Mouse (Mus musculus): ENCODE results near the gene Mtcl1.

The Mtcl1 gene

DNA sequence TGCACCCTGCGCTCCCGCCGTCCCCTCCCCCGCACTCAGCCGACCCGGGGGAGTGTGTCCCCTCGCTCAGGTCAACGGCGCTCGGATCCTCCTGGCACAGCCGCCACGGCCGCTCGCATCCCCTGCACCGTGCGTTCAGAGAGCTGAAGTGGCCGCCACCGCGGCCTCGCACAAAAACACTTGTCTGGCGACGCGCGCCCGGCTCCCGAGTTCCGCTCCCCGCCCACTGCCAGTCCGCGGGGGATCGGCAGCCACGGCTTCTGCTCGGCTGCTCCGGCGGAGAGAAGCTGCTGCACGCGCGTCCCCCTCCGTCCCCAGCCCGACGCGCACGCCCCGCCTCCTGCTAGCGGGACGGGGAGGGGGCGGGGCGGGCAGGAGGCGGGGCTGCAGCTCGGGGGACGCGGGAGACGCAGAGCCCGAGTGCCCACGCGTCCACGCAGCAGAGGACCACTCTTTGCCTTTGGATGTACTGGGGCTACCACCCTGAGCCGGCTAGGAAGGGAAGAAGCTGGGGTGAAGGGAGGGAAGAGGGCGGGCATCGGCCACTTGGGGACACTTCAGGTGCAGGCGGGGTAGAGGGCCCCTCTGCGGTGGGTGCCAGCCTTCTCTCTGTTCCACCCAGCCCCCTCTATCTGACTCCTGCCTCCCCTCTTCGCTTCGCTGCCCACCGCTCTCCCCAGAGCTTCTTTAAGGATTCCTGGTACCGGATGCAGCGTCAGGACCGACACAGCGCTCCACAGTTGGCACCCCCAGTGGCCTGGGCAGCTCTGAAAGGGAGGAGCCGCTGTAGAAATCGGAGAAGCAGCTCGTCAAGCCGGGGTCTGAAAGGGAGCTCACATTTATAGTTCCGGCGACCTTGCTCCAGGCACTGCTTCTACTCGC lies at the start of gene Mtcl1:
Mtcl1 (minus strand) TSS at position 291 of the 882 bp plus-strand sequence.
- peak; percentile 60 to 64 for DNase-seq (ENCODE audit: low spot score in 2 of 2)

DNA sequence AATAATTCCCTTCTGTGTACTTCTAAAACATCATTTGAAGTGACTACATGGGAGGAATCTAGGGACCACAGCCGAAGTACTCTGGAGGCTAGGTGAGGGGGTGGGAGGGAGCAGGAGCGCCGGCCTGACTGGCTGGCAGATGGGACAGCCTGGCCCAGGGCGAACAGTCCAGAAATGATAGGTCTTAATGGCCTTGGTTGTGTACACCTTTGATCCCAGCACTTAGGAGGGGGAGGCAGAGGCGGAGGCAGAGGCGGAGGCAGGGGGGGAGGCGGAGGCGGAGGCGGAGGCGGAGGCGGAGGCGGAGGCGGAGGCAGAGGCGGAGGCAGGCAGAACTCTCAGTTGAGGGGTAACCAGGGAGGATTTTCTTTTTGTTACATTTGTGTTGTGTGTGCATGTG lies 49.0 kb upstream of the Mtcl1 start:
- DNase-seq (ENCODE audit: low spot score in 2 of 2), result no peak

DNA sequence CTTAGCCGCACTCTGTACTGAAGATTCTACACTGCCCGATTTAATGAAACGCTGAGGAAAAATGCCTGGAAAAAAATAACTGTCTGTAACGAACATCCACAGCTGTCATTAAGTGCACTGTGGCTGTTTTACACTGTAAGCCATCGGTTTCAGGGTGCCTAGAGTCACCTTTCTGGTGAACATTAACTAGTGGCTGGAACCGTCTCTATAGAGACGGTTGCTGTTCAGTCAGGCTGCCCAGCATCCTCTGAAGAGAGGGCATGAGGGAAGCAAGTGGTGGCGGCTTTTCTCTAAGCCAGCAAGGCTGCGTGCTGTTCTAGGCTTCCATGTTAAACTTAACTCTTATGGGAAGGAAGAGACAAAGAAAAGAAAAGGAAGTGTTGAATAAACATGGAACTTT lies 47.0 kb upstream of the Mtcl1 start:
- DNase-seq (ENCODE audit: low spot score in 2 of 2), result no peak

DNA sequence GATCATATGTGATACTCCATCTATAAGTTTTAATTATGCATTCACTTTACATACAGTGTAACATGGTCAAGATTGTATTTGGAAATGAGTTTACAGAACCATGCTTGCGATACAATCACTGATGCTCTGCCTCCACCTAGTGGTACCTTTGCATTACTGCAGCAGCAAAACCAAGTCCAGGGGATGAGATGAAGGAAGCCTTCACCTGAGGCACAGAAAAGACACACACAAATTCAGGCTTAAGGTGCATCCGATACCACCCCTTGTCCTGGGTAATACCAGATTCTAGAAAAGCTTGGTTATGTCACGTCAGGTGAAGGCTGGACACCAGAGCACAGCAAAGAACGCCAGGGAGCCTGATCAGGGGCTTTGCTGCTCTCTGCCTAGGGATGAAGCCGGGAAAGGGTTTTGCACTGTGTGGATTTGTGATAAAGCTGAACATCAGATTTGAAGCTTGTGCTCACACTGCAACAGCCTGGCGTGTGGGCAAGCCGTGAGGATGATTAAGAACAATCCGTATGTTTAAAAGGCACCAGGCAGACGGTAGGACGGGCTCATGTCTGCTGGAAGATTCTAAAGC lies 40.6 kb upstream of the Mtcl1 start:
- no peak for DNase-seq (ENCODE audit: low spot score in 2 of 2)

DNA sequence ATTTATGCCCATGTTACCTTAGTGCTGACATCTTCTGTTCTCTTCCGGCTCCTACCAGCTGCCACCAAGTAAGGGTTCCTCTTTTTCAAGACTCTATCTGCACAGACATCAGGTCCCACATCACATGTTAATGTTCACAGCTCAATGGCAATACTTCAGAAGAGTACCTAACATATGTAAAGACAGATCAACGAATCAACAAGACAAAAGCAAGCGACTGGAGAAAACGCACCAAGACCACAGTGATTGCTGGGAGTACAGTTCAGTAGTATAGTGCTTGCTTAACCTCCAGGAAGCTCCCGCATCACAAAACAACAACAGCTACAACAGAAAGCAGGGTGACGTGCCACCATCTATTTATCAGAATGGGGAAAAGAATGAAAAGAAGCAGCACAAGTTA lies 37.0 kb upstream of the Mtcl1 start:
- DNase-seq (ENCODE audit: low spot score in 2 of 2), result no peak

DNA sequence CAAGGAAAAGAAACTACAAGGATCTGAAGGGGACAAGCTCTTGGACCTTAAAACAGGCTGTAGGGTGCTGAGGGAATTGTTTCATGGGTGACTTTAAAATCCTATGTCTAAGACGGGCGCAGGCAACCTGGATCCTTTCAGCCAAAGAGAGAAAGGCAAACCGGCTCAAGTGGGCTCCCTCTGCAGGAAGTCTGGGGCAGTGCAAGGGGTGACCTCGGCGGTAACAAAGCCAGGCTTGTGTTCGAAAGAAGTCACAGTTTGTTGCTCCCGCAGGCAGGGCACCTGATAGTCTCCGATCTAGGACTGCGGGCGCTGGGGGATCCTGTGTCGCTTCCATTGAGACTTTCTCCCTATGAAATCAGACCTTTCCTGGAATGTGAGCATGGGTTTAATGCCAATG lies 36.2 kb upstream of the Mtcl1 start:
- peak; percentile 48 to 80 for DNase-seq (ENCODE audit: low spot score in 2 of 2)

DNA sequence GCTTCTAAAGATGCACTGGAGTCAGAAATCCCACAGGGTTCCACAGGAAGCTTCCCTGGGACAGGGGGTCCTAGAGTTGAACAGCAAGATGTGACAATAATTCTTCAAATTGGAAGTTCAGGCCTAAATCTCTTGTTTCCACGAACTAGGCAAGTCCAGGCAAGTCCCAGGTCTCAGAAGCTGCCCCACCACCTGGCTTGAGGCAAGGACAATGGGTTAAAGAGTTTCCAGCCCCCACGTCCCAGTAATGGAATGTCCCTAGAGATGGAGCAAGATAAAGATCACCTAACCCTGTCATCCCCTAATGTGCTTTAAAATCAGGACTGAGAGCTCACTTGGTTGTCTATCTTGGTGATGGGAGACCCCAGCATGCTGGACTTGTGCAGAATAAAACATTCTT lies 35.4 kb upstream of the Mtcl1 start:
- no peak for DNase-seq (ENCODE audit: low spot score in 2 of 2)

DNA sequence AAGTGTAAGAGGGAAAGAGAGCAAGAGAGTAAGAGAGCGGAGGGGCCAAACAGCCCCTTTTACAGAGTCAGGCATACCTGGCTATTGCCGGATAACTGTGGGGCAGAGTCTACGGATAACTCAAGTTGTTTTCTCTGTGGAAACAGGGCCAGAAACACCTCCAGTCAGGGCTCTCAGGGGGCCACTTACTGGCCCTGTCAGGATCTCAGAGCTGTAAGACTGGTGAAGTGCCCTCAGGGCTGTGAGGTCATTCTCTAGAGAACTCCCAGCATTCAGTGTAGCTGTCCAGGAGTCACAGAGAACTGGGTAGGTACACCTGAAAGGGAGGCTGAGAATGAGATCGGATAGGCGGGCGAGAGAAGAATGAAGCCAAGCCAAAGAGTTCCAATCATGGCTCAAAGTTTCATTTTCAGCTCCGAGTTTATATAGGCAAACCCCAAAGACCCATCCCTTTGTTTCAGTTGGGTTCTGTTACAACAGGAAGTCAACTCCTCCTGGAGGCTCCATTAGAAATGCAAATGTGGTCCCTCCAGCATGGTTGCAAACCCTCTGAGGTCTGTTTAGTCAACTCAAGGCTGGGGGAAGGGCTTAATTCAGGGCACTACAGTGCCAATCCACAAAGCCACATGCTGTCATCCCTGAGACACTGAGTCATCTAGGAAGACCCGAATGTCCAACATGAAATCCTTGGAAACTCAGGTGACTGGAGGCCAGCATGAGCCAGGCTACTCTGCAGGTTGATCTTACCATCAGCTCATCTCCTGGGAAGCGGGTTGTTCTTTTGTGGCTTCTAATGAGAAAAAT lies 34.3 kb upstream of the Mtcl1 start:
- DNase-seq (ENCODE audit: low spot score in 2 of 2), result no peak

DNA sequence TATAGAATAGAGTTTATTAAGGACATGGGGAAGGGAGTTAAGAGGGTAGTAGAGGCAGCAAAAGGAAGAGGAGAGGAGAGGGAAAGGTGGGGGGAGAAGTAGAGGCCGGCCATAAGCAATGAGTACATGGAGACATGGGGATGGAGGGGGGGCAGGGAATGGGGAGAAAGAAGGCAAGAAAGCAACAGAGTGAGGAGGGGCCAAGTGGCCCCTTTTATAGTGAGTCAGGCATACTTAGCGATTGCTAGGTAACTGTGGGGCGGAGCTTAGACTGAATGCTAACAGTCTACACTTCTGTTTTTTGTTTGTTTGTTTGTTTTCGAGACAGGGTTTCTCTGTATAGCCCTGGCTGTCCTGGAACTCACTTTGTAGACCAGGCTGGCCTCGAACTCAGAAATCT lies 31.7 kb upstream of the Mtcl1 start:
- no peak for DNase-seq (ENCODE audit: low spot score in 2 of 2)

DNA sequence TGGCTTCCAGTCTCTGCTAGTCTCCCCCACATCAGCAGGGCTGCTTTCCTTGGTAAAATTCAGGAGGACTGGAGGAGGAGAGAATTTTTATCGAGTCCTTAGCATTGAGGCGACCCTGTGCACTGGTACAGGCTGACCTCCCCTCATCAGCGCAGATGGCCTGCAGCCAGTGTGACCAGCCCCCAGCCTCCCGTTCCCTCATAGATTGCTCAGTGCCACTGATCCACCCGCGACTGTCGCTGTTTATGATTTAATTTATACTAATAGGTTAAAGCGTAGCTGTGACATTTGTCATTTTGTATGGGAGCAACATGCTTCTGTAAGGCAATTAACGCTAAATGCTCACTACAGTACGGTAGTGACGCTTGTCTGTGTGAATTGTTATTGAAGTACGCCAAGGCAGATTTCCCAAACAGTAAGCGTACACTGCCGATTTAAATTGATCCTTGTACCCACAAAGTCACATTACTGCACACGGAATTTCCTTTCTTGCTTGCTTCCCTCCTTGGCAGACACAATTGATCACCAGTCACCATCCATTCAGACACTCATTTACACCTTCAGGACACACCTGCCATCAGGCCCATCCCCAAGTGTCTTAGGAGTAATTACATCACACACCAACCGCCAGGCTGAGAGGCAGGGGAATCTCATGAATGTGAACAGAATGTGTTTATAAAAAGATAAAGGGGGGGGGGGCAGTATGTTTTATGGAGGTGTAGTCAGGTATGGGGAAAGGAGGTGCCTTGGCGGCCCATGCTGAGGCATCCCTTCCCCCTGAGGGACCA lies 31.1 kb upstream of the Mtcl1 start:
- DNase-seq (ENCODE audit: low spot score in 2 of 2), result no peak

DNA sequence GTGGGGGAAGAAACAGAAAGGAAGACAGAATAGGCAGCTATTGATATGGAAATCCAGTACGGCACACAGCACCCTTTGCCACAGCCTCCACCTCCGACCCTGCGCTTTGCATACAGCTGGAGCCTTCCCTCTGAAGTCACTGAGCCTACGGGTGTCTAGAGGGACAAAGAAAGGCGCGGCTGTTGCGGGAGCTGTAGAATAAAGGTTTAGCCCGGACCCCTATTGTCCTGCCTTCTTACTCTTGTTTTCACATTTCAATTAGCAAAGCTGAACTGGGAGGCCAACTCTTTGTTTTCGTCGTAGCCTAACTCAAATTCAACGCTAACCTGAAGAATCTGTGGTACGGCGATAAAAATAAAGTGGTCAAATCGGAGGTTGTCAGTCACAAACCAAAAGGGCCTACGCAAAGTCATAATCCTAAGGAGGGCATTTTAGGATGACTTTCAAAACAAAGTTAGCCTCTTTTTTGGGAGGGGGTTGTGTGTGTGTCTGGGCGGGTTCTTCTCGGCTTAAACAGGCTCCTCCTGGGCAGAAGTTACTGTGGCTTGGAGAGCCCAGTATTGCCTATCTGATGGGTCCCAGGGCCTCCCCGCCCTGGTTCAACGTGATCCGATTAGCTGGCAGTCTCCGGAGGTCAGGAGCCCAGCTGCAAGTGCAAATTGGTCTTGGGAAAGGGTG lies 30.4 kb upstream of the Mtcl1 start:
- no peak for DNase-seq (ENCODE audit: low spot score in 2 of 2)

DNA sequence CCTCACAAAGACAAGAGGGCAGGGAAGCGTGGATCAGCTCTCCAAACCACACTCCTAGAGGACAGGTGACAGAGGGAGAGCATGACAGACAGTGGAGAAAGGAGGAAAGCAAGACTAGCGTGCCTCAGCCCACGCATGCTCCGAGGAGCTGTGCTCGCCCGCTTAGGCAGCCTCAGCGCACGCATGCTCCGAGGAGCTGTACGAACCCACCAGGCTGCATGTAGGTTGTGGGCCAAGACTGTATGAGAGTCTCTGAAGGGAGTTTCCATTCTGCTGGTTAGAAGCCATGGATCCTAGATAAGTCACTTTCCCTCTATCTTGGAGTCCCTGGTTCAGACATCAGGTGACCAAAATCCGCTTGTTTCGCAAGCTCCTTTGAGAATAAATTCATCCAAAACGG lies 29.8 kb upstream of the Mtcl1 start:
- no peak for DNase-seq (ENCODE audit: low spot score in 2 of 2)

DNA sequence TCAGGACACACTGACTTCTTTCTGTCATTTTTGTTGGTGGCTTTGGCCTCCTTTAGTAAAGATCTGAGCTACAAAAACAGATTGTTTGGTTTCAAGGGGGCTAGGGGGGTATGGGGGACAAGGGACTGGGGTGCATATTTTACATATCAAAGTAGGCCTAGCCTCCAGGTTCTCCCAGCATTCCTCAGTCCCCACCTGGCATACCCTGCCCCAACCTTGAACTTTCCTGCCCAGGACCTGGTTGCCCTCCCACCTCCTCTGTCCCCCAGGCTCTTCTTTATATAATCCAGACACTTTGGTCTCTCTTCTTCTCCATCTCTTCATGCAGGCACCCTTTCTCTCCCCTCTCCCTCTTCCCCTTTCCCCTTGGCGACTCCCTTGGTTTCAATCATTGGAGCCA lies 23.7 kb upstream of the Mtcl1 start:
- no peak for DNase-seq (ENCODE audit: low spot score in 2 of 2)

DNA sequence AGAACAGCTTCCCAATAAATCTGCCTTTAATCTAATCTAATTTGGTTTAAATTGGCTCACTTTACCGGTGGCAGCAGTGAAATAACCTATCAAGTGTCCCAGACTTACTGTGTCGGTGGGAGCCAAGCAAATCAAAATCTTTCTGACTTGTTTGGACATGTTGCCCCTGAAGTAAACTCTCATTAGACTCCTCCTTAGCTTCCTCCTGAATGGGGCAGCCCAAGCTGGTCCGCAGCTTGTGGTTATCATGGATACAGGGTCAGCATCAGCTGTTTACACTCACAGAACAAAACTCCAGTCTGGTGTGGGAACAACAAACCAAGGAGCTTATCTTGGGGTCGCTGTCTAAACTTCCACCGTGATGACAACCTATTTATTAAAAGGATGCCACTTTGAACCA lies 22.2 kb upstream of the Mtcl1 start:
- DNase-seq (ENCODE audit: low spot score in 2 of 2), result no peak

DNA sequence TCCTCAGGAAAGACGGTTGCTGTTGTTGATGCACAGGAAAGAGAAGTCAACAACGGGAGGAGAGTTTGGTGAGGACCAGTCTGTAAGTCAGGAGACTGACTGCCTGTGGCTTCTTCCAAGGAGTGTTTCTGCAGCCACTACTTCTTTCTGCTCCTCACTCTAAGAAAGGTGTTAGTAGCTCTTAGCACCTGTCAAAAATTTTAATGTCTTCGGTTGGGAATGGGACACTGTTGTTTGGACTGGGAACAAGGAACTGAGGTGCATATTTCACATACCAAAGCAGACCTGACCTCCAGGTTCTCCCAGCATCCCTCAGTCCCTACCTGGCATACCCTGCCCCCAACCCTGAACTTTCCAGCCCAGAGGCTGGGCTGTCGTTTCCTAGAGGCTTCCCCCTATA lies 21.7 kb upstream of the Mtcl1 start:
- no peak for DNase-seq (ENCODE audit: low spot score in 2 of 2)

DNA sequence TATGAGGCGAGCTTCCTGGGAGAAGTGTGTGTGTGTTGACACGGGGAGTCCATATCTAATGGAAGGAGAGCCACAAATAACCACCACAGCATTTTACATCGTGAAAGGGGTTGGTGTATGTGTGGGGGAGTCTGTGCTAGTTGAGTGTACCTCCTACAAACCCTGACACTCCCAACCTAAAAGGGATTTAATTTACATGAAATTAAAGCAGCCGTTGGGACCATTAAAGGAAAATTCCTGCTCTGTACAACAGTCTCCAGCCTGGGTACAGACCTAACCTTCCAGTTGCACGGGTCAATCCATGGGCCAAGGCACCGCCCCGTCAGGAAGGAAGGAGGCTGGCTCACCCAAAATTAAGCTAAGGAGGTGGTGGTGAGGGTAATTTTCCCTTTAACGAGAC lies 20.5 kb upstream of the Mtcl1 start:
- DNase-seq (ENCODE audit: low spot score in 2 of 2), result no peak

DNA sequence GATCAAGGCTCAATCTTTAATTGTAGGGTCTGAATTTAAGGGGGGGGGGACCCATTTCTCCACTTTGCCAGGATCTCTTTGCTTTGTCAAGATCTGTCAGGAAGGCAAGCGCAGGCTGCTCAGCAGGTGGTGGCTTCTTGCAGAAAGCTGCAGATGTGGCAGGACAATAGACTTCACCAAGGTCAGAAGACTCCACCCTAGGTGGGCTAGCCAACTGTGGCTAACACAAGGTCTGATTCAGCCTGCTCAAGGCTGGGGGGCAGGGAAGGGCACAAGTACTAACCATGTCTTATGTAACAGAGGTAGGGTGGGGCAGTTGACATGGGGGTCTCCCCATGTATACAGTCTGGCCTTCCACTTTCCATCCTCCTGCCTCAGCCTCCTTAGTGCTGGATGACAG lies 7.7 kb upstream of the Mtcl1 start:
- no peak for DNase-seq (ENCODE audit: low spot score in 2 of 2)

DNA sequence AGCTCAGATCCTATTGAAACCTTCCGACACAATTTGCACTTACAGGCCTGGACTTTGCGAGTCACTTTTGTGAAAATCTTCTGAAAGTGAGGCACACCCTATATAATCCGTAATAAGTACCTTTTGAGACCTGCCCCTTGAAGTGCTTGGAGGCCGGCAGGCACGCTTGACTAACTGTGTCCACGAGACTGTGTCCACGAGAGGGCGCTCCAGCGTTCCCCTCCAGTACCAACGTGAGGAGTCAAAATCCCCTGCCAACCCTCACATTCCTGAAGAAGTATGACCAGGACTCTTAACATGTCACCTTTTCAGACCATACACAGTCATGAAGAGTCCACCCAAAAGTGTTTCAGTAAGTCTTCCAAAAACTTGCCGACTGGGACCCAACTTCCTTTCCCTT lies 1.6 kb upstream of the Mtcl1 start:
- peak; percentile 58 to 78 for DNase-seq (ENCODE audit: low spot score in 2 of 2)

DNA sequence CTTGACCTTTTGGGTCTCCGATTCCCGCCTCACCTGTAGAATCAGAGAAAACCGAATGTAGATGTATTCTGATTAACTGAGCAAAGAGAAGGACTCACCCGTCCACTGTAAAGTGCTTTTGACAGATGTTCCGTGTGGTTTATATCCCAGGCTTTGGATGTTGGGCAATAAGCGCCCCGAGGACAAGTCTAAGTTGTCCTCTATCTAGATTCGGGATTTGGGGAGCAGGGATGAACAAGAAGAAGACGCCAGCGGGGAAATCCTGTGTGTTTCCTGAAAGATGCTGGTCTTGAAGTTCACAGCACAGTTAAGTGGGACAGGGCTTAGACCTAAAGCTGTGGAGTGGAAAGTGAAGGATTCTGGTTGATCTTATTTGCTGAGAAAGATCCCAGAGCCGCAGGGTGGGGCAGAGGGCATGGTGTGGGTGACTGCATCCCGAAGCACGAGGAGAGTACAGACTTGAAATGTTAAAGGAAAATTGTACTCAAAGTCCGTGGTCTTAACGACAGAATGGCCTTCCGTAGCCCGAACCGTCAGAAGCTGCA lies 1.0 kb upstream of the Mtcl1 start:
- peak in 1 of 2 experiments; percentile 14 for DNase-seq (ENCODE audit: low spot score in 2 of 2)

DNA sequence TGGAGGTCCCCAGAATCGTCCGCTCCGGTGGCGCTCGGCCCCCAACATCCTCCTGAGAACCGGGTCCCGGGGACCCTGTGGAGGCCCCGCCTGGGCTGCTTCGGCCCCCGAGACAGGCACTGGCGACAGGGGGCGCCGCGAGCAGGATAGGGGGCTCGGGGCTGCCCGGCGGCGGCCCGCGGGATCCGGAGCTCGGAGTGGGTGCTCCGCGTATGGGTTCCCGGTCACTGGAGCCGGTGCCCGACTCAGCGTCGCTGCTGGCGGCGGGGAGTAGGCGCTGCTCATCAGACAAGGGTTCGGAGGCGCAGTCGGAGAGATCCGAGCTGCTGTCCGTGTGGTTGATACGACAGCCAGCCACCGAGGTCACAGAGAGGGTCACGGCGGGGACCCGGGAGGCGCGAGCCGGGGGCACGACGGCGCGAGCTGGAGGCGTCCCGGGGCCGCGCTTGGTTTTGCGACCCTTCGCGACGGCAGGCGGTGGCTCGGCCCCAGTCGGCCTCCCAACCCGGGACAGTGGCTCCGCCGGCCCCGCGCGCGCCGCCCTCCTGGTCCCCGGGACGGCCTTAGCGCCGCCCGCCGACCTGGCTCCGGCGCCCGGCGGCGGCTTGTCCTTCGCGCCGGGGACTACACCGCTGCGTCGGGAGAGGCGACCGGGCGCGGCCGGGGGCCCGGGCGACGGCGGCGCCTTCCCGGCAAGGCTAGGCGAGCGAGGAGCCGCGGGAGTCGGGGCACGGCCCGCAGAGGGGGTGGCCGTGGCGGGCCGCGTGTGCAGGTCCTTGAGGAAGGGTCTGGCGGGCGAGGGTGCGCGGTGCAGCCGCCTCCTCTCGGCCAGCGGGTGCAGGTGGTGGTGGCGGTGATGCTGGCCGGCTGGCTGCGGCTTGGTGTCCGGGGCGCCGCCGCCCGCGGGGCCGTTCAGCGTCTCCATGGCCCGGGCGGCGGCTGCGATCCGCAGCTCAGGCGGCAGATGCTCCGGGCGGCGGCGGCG lies 837 bp downstream of the Mtcl1 start:
- peak; percentile 18 to 66 for DNase-seq (ENCODE audit: low spot score in 2 of 2)

Measured in urinary bladder, adult 18-20 months (tissue).